Mouse (Mus musculus) myocyte (in vitro differentiated cells): ENCODE data around the gene Epb41l3.

Experiments
- MAX ChIP-seq: IDR thresholded peaks from one replicate; pipeline ENCODE4 v1.6.1; 2011; ENCODE audit warnings: low read depth, mild to moderate bottlenecking, control low read depth
- POLR2A ChIP-seq: IDR thresholded peaks from one replicate; pipeline ENCODE4 v1.6.1; 2011; ENCODE audit warnings: low read depth, mild to moderate bottlenecking, control low read depth, moderate library complexity; ENCODE audit not compliant: insufficient read length
- TCF12 ChIP-seq: IDR thresholded peaks from one replicate; pipeline ENCODE4 v1.6.1; 2011; ENCODE audit warnings: mild to moderate bottlenecking, control low read depth; ENCODE audit not compliant: poor library complexity, insufficient read depth, severe bottlenecking
- TCF3 ChIP-seq: IDR thresholded peaks from one replicate; pipeline ENCODE4 v1.6.1; 2011; ENCODE audit warnings: low read depth, control low read depth; ENCODE audit not compliant: insufficient read length

GRCm38 (mm10) chr17:69120533-69121358 lies 45.3 kb downstream of the Epb41l3 start:
- TF ChIP-seq TCF12 (no peak), MAX (no peak), POLR2A (no peak), TCF3 (no peak)
